ENCODE assay signal across 14 mouse cellular contexts in genomic region chr14:29903574-29903973, GRCm38 (mm10).
"Had no signal": no experiment of that assay in that cellular context is flagged by ENCODE, and none has a peak within 500 bp of the region (broad histone marks: within the 10 kb centered on the region; RNA-seq: fewer than 3 reads in every experiment).

No protein-coding gene starts in this region.

- H3K4me3 ChIP-seq: left cerebral cortex, adult 2 months; limb, embryonic 15.5 days; liver, embryonic 12.5 days; lung, embryonic 15.5 days; midbrain, embryonic 10.5 days; myocyte; neural tube, embryonic 15.5 days had no signal

- H3K27me3 ChIP-seq: limb, embryonic 15.5 days; liver, embryonic 12.5 days; lung, embryonic 15.5 days; neural tube, embryonic 15.5 days had no signal

- DNase-seq: kidney, postnatal 14 days; lung, postnatal 4 days; midbrain, embryonic 14.5 days; spleen, adult 18-20 months; thymus, adult 2 months; thymus, postnatal 25 days had no signal

- H3K4me2 ChIP-seq: limb, embryonic 15.5 days; liver, embryonic 12.5 days; lung, embryonic 15.5 days; neural tube, embryonic 15.5 days had no signal

- ATAC-seq: inflammation-experienced regulatory T-cells, adult 6 months; liver, embryonic 12.5 days had no signal

- H3K27ac ChIP-seq: left cerebral cortex, adult 2 months; limb, embryonic 15.5 days; liver, embryonic 12.5 days; lung, embryonic 15.5 days; neural tube, embryonic 15.5 days had no signal

- H3K9ac ChIP-seq: limb, embryonic 15.5 days; liver, embryonic 12.5 days; lung, embryonic 15.5 days; neural tube, embryonic 15.5 days had no signal

- H3K4me1 ChIP-seq: limb, embryonic 15.5 days; liver, embryonic 12.5 days; lung, embryonic 15.5 days; neural tube, embryonic 15.5 days had no signal

- H3K9me3 ChIP-seq: limb, embryonic 15.5 days; liver, embryonic 12.5 days; lung, embryonic 15.5 days; midbrain, embryonic 10.5 days; neural tube, embryonic 15.5 days had no signal

- H3K36me3 ChIP-seq: limb, embryonic 15.5 days; liver, embryonic 12.5 days; lung, embryonic 15.5 days; midbrain, embryonic 10.5 days; neural tube, embryonic 15.5 days had no signal
